10 mouse cellular contexts compared by ENCODE assay signal in the genomic region with DNA sequence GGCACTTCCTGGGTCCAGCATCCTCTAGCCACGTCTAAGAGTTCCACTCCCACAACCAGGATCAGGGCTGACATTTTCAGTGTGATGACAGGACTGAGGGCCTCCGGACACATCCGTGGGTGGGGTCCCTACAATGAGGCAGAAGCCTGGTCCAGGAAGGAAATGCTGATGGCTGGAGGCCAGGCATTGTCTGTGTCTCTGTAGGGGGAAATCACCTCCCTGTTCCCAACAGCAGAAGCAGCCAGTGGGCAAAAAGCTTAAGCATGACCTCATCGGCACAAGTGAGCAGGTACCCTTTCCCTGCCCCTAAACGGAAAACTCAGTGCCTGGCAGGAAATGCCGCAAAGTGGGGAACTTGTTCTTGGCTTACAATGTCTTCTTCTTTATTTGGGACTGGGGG. TPM values are rescaled to one million over a fixed set of nuclear protein-coding genes. Genes with fewer than 3 reads are reported as not detected.
DNase-seq lines count a peak whose midpoint lies in the region; ATAC-seq and TF ChIP-seq lines count a peak whose summit lies in the region.
"Had no signal": no experiment of that assay in that cellular context is flagged by ENCODE, and none has a peak within 500 bp of the region (broad histone marks: within the 10 kb centered on the region; RNA-seq: fewer than 3 reads in every experiment).

No protein-coding gene starts in this region.

- H3K27ac ChIP-seq in embryonic facial prominence, embryonic 14.5 days (replicated peaks; ENCODE audit: low read depth, low read length): peak overlapping the region; percentile 61
- no peak overlapping the region for H3K27ac ChIP-seq in embryonic facial prominence, embryonic 10.5 days (replicated peaks)
- peak overlapping the region; percentile 94 for H3K27ac ChIP-seq in heart, adult 2 months
- H3K27ac ChIP-seq in kidney, embryonic 16.5 days (ENCODE audit: low read length): peak overlapping the region; percentile 80
- no peak overlapping the region for H3K27ac ChIP-seq in thymus, adult 2 months (ENCODE audit: control insufficient read depth, insufficient read depth, low read length)
- H3K27ac ChIP-seq: embryonic facial prominence, embryonic 12.5 days had no signal

- H3K4me2 ChIP-seq in embryonic facial prominence, embryonic 14.5 days (ENCODE audit: low read depth, low read length): no peak overlapping the region
- H3K4me2 ChIP-seq in kidney, embryonic 16.5 days (replicated peaks; ENCODE audit: low read depth, low read length): no peak overlapping the region
- H3K4me2 ChIP-seq: embryonic facial prominence, embryonic 12.5 days had no signal

- no peaks in the 10 kb centered on the region for H3K9me3 ChIP-seq in embryonic facial prominence, embryonic 14.5 days (ENCODE audit: control insufficient read depth, low read length)
- no peaks in the 10 kb centered on the region for H3K9me3 ChIP-seq in embryonic facial prominence, embryonic 10.5 days
- H3K9me3 ChIP-seq in kidney, embryonic 16.5 days (ENCODE audit: low read length): no peaks in the 10 kb centered on the region
- H3K9me3 ChIP-seq: embryonic facial prominence, embryonic 12.5 days had no signal

- DNase-seq in embryonic facial prominence, embryonic 14.5 days (ENCODE audit: low spot score): peak; percentile 61
- no peak for DNase-seq in embryonic facial prominence, embryonic 10.5 days (ENCODE audit: low spot score)
- peak; percentile 83 to 90 for DNase-seq in heart, adult 2 months
- DNase-seq in lung, postnatal 4 days: peak; percentile 85 to 93
- DNase-seq in thymus, adult 2 months: no peak
- no peak for DNase-seq in B cell, adult 2 months

- H3K4me1 ChIP-seq in embryonic facial prominence, embryonic 14.5 days (ENCODE audit: control insufficient read depth, insufficient read depth, low read length): 0 out of 2 replicates have a peak, but pooled peaks cover 3% of the 10 kb centered on the region
- H3K4me1 ChIP-seq in embryonic facial prominence, embryonic 10.5 days: peaks cover 9% of the 10 kb centered on the region
- H3K4me1 ChIP-seq in heart, adult 2 months (ENCODE audit: control insufficient read depth, insufficient read depth, low read length): peaks cover 30% of the 10 kb centered on the region
- H3K4me1 ChIP-seq in kidney, embryonic 16.5 days (ENCODE audit: insufficient read depth, low read length): no peaks in the 10 kb centered on the region
- H3K4me1 ChIP-seq in thymus, adult 2 months (replicated peaks; ENCODE audit: control insufficient read depth, insufficient read depth, low read length): no peaks in the 10 kb centered on the region; the same call in 1 of the 2 replicates
- H3K4me1 ChIP-seq: embryonic facial prominence, embryonic 12.5 days had no signal

- H3K27me3 ChIP-seq in embryonic facial prominence, embryonic 14.5 days (replicated peaks; ENCODE audit: control insufficient read depth, insufficient read depth, low read length): no peaks in the 10 kb centered on the region
- no peaks in the 10 kb centered on the region for H3K27me3 ChIP-seq in embryonic facial prominence, embryonic 10.5 days (replicated peaks; ENCODE audit: low read depth, poor library complexity, severe bottlenecking)
- no peaks in the 10 kb centered on the region for H3K27me3 ChIP-seq in heart, adult 2 months (ENCODE audit: control insufficient read depth, insufficient read depth, low read length)
- no peaks in the 10 kb centered on the region for H3K27me3 ChIP-seq in kidney, embryonic 16.5 days (ENCODE audit: insufficient read depth, low read length)
- H3K27me3 ChIP-seq in thymus, adult 2 months (ENCODE audit: control insufficient read depth, insufficient read depth, low read length): no peaks in the 10 kb centered on the region
- H3K27me3 ChIP-seq: embryonic facial prominence, embryonic 12.5 days had no signal

- no peak for ATAC-seq in embryonic facial prominence, embryonic 14.5 days (ENCODE audit: low read depth)
- ATAC-seq in kidney, embryonic 16.5 days (ENCODE audit: low FRiP score, low TSS enrichment): peak; percentile 66
- ATAC-seq in activated CD4-positive, CD25-positive, alpha-beta regulatory T cell, adult 4 months: no peak

- TF ChIP-seq CTCF in heart, adult 2 months (IDR thresholded peaks at IDR 0.05): no peak
- no peak for TF ChIP-seq CTCF in thymus, adult 2 months (IDR thresholded peaks at IDR 0.05; ENCODE audit: borderline replicate concordance, control insufficient read depth, extremely low read depth, insufficient read depth, low read length, poor library complexity)

- TF ChIP-seq POLR2A in heart, adult 2 months (IDR thresholded peaks at IDR 0.05; ENCODE audit: insufficient read depth, low read depth, low read length): peak; percentile 63
- no peak for TF ChIP-seq POLR2A in thymus, adult 2 months (IDR thresholded peaks at IDR 0.05; ENCODE audit: control insufficient read depth, extremely low read depth, insufficient read depth, low read length, poor library complexity)

- intact Hi-C loops in heart, adult 2 months (cut with DNase I): no loop called here

- H3K4me3 ChIP-seq in embryonic facial prominence, embryonic 14.5 days (ENCODE audit: low read depth, low read length): no peak overlapping the region
- H3K4me3 ChIP-seq in embryonic facial prominence, embryonic 10.5 days: no peak overlapping the region
- no peak overlapping the region for H3K4me3 ChIP-seq in heart, adult 2 months
- H3K4me3 ChIP-seq in kidney, embryonic 16.5 days (ENCODE audit: low read length): no peak overlapping the region
- H3K4me3 ChIP-seq in thymus, adult 2 months (ENCODE audit: control insufficient read depth, insufficient read depth, low read length): no peak overlapping the region
- H3K4me3 ChIP-seq: embryonic facial prominence, embryonic 12.5 days had no signal

- peaks cover 79% of the 10 kb centered on the region for H3K36me3 ChIP-seq in embryonic facial prominence, embryonic 14.5 days (ENCODE audit: control insufficient read depth, insufficient read depth, low read length)
- H3K36me3 ChIP-seq in embryonic facial prominence, embryonic 10.5 days (replicated peaks): peaks cover 89% of the 10 kb centered on the region
- H3K36me3 ChIP-seq in heart, adult 2 months (ENCODE audit: control insufficient read depth, insufficient read depth, low read length): peaks cover 41% of the 10 kb centered on the region
- peaks cover 52% of the 10 kb centered on the region for H3K36me3 ChIP-seq in kidney, embryonic 16.5 days (ENCODE audit: insufficient read depth, low read length)
- peaks cover 8% of the 10 kb centered on the region for H3K36me3 ChIP-seq in thymus, adult 2 months (ENCODE audit: control insufficient read depth, insufficient read depth, low read length)

- WGBS in embryonic facial prominence, embryonic 14.5 days: 76% methylated on average over 6 of the region's 6 CpGs
- 83% methylated on average over 6 of the region's 6 CpGs for WGBS in embryonic facial prominence, embryonic 10.5 days
- 25% methylated on average over 6 of the region's 6 CpGs for WGBS in heart, adult 2 months
- WGBS in kidney, embryonic 16.5 days: 70% methylated on average over 6 of the region's 6 CpGs
- 70% methylated on average over 6 of the region's 6 CpGs for WGBS in thymus, adult 2 months

- TF ChIP-seq EP300 in heart, adult 2 months (IDR thresholded peaks at IDR 0.05; ENCODE audit: insufficient read depth, low read depth, low read length): peak; percentile 99

- no peak overlapping the region for H3K9ac ChIP-seq in embryonic facial prominence, embryonic 14.5 days (ENCODE audit: low read depth, low read length)
- no peak overlapping the region for H3K9ac ChIP-seq in heart, adult 2 months (ENCODE audit: low read depth, low read length)
- no peak overlapping the region for H3K9ac ChIP-seq in kidney, embryonic 16.5 days (replicated peaks; ENCODE audit: low read length)
- H3K9ac ChIP-seq: embryonic facial prominence, embryonic 12.5 days had no signal

- no peaks in the 10 kb centered on the region for H3K79me2 ChIP-seq in heart, adult 2 months (replicated peaks; ENCODE audit: control insufficient read depth, insufficient read depth, low read length)

RNA-seq across cellular contexts. Expression of a gene that starts 11.5 kb away (rescaled TPM):
- 21.6 and 23.9 TPM in 2 replicates for polyA plus RNA-seq in embryonic facial prominence, embryonic 14.5 days (2014; fragmentation: Nextera tagmentation; extraction: Ambion mirVana)
- 33.8 and 35.7 TPM in 2 replicates for polyA plus RNA-seq in embryonic facial prominence, embryonic 10.5 days (2016; fragmentation: Nextera tagmentation; extraction: Ambion mirVana)
- 10 to 100 TPM; 20.9 to 24.6 TPM for total RNA-seq in heart, adult 2 months (2021)
- polyA plus RNA-seq in heart, adult 2 months (2012; rRNA removed): 15.6 and 20.9 TPM in 2 replicates
- 37.7 TPM in 2 replicates for polyA plus RNA-seq in kidney, embryonic 16.5 days (2015; fragmentation: Nextera tagmentation; extraction: Ambion mirVana)
- polyA plus RNA-seq in activated CD4-positive, CD25-positive, alpha-beta regulatory T cell, adult 4 months (2017; shearing (Covaris generic)): 10 to 100 TPM in 1 of 2 experiments, 1 to 10 TPM in 1; 9.3 to 14.4 TPM
- 24.7 and 26.0 TPM in 2 replicates for polyA plus RNA-seq in thymus, adult 2 months (2012; rRNA removed)

RNA-seq across cellular contexts. Expression of a gene that starts 37.2 kb away (rescaled TPM):
- polyA plus RNA-seq in embryonic facial prominence, embryonic 14.5 days (2014; fragmentation: Nextera tagmentation; extraction: Ambion mirVana): 1.6 and 3.6 TPM in 2 replicates
- 1.4 and 2.7 TPM in 2 replicates for polyA plus RNA-seq in embryonic facial prominence, embryonic 10.5 days (2016; fragmentation: Nextera tagmentation; extraction: Ambion mirVana)
- total RNA-seq in heart, adult 2 months (2021): not detected
- polyA plus RNA-seq in heart, adult 2 months (2012; rRNA removed): 0.88 TPM in 1 of 2 replicates, not detected in the other
- polyA plus RNA-seq in kidney, embryonic 16.5 days (2015; fragmentation: Nextera tagmentation; extraction: Ambion mirVana): 2.4 and 2.5 TPM in 2 replicates
- 1 to 10 TPM; 1.1 to 2.2 TPM for polyA plus RNA-seq in activated CD4-positive, CD25-positive, alpha-beta regulatory T cell, adult 4 months (2017; shearing (Covaris generic))
- polyA plus RNA-seq in thymus, adult 2 months (2012; rRNA removed): 24.8 and 43.5 TPM in 2 replicates

RNA-seq across cellular contexts. Expression of a gene that starts 37.3 kb away (rescaled TPM):
- polyA plus RNA-seq in embryonic facial prominence, embryonic 14.5 days (2014; fragmentation: Nextera tagmentation; extraction: Ambion mirVana): 63.7 and 70.7 TPM in 2 replicates
- 71.7 and 78.5 TPM in 2 replicates for polyA plus RNA-seq in embryonic facial prominence, embryonic 10.5 days (2016; fragmentation: Nextera tagmentation; extraction: Ambion mirVana)
- total RNA-seq in heart, adult 2 months (2021): 10 to 100 TPM; 23.7 to 24.3 TPM
- 38.1 and 58.7 TPM in 2 replicates for polyA plus RNA-seq in heart, adult 2 months (2012; rRNA removed)
- 73.0 and 77.2 TPM in 2 replicates for polyA plus RNA-seq in kidney, embryonic 16.5 days (2015; fragmentation: Nextera tagmentation; extraction: Ambion mirVana)
- 10 to 100 TPM; 41.5 to 52.3 TPM for polyA plus RNA-seq in activated CD4-positive, CD25-positive, alpha-beta regulatory T cell, adult 4 months (2017; shearing (Covaris generic))
- 101 and 104 TPM in 2 replicates for polyA plus RNA-seq in thymus, adult 2 months (2012; rRNA removed)

RNA-seq across cellular contexts. Expression of a gene that starts 44.0 kb away (rescaled TPM):
- polyA plus RNA-seq in embryonic facial prominence, embryonic 14.5 days (2014; fragmentation: Nextera tagmentation; extraction: Ambion mirVana): 0.45 and 0.83 TPM in 2 replicates
- polyA plus RNA-seq in embryonic facial prominence, embryonic 10.5 days (2016; fragmentation: Nextera tagmentation; extraction: Ambion mirVana): 0.29 TPM in 1 of 2 replicates, not detected in the other
- total RNA-seq in heart, adult 2 months (2021): not detected
- not detected in 2 replicates for polyA plus RNA-seq in heart, adult 2 months (2012; rRNA removed)
- 0.46 TPM in 1 of 2 replicates, not detected in the other for polyA plus RNA-seq in kidney, embryonic 16.5 days (2015; fragmentation: Nextera tagmentation; extraction: Ambion mirVana)
- under 1 TPM in 1 of 2 experiments, not detected in 1; 0.15 TPM for polyA plus RNA-seq in activated CD4-positive, CD25-positive, alpha-beta regulatory T cell, adult 4 months (2017; shearing (Covaris generic))
- 0.61 and 0.93 TPM in 2 replicates for polyA plus RNA-seq in thymus, adult 2 months (2012; rRNA removed)
- polyA plus RNA-seq: C2C12; embryonic facial prominence, embryonic 12.5 days had no signal

Comparison
In these comparisons a context has a peak if more than half of its experiments do, and no peak if none do; other contexts are left out.
1. DNase-seq: peak in embryonic facial prominence, embryonic 14.5 days (single experiment), heart, adult 2 months (2 of 2) and lung, postnatal 4 days (2 of 2); none in embryonic facial prominence, embryonic 10.5 days (single experiment), thymus, adult 2 months (single experiment) and B cell, adult 2 months (0 of 2).
2. H3K27ac ChIP-seq: peak in embryonic facial prominence, embryonic 14.5 days (single experiment), heart, adult 2 months (single experiment) and kidney, embryonic 16.5 days (single experiment); none in embryonic facial prominence, embryonic 10.5 days (single experiment) and thymus, adult 2 months (single experiment).